Mouse (Mus musculus) left cerebral cortex, postnatal 36 days (tissue): ENCODE measurements around the gene Hmg20a. TPM values are rescaled to one million over a fixed set of nuclear protein-coding genes. Genes with fewer than 3 reads are reported as not detected.
"Not testable (repeated sequence)": the region's sequence is repeated elsewhere in the genome, so short reads cannot be mapped to it uniquely, and the experiment has no call there.

ENCODE experiments used
- DNase-seq, 2 experiments: peaks; one replicate each; pipeline ENCODE4 v3.0.0; 2021 to 2022; ENCODE audit warnings: low spot score in 2 of 2, mixed read lengths in 1 of 2
- intact Hi-C: fragments of 180-260 bp; cut with DNase I; formaldehyde crosslinking; loops from one replicate; pipeline ENCODE4 v1.15.1; 2025
- total RNA-seq, 2 experiments: library from RNA; stranded (reverse); gene quantifications; 2 replicates each; pipeline ENCODE4 v1.2.3; 2021

The Hmg20a gene
- total RNA-seq, 2 experiments from 2014 or later, result 65.0 to 69.7 TPM

- intact Hi-C loops, result no loop called here
- no peak for DNase-seq
These were observed 17.6 kb downstream of the Hmg20a start for GRCm38 (mm10) chr9:56435821-56436526.

GRCm38 (mm10) chr9:56437300-56437892 lies 19.0 kb downstream of the Hmg20a start:
- intact Hi-C loops, result not testable (repeated sequence)

GRCm38 (mm10) chr9:56439699-56440098 lies 21.3 kb downstream of the Hmg20a start:
- DNase-seq, result no peak
- intact Hi-C loops, result no loop called here

More at GRCm38 (mm10) chr9:56437300-56437892, 19.0 kb downstream of the Hmg20a start:
- DNase-seq, result not testable (repeated sequence)

- DNase-seq, result no peak
- intact Hi-C loops, result no loop called here
These were observed 33.2 kb downstream of the Hmg20a start for GRCm38 (mm10) chr9:56451570-56451969.

- no peak for DNase-seq
- intact Hi-C loops, result no loop called here
These were observed 34.8 kb downstream of the Hmg20a start for GRCm38 (mm10) chr9:56453038-56453815.

GRCm38 (mm10) chr9:56456426-56456825 lies 38.0 kb downstream of the Hmg20a start:
- intact Hi-C loops, result no loop called here
- DNase-seq, result no peak

- DNase-seq, result no peak
- intact Hi-C loops, result no loop called here
These were observed 42.6 kb downstream of the Hmg20a start for GRCm38 (mm10) chr9:56460987-56461386.

GRCm38 (mm10) chr9:56462606-56463005 lies 44.2 kb downstream of the Hmg20a start:
- no peak for DNase-seq
- intact Hi-C loops, result no loop called here

GRCm38 (mm10) chr9:56463046-56463445 lies 44.6 kb downstream of the Hmg20a start:
- DNase-seq, result no peak
- intact Hi-C loops, result no loop called here

- intact Hi-C loops, result no loop called here
- no peak for DNase-seq
These were observed 45.5 kb downstream of the Hmg20a start for GRCm38 (mm10) chr9:56463686-56464515.

- intact Hi-C loops, result no loop called here
- DNase-seq, result no peak
These were observed 46.6 kb downstream of the Hmg20a start for GRCm38 (mm10) chr9:56464863-56465654.

GRCm38 (mm10) chr9:56466251-56466650 lies 47.8 kb downstream of the Hmg20a start:
- DNase-seq, result no peak
- intact Hi-C loops, result no loop called here

- no peak for DNase-seq
- intact Hi-C loops, result no loop called here
These were observed 51.2 kb downstream of the Hmg20a start for GRCm38 (mm10) chr9:56469656-56470055.

GRCm38 (mm10) chr9:56470291-56470690 lies 51.9 kb downstream of the Hmg20a start:
- intact Hi-C loops, result no loop called here
- no peak for DNase-seq

GRCm38 (mm10) chr9:56478975-56479647 lies 60.7 kb downstream of the Hmg20a start:
- intact Hi-C loops, result no loop called here
- no peak for DNase-seq

- intact Hi-C loops, result no loop called here
- DNase-seq, result no peak
These were observed 64.2 kb downstream of the Hmg20a start for GRCm38 (mm10) chr9:56482623-56483022.

- DNase-seq, result no peak
These were observed 67.0 kb downstream of the Hmg20a start for GRCm38 (mm10) chr9:56485423-56485822.

GRCm38 (mm10) chr9:56486158-56486557 lies 67.7 kb downstream of the Hmg20a start:
- no peak for DNase-seq
- intact Hi-C loops, result no loop called here

More at GRCm38 (mm10) chr9:56485423-56485822, 67.0 kb downstream of the Hmg20a start:
- intact Hi-C loops, result no loop called here
